Mouse (Mus musculus) large intestine, adult 2 months (tissue): ENCODE measurements around the gene Slc8a2. TPM values are rescaled to one million over a fixed set of nuclear protein-coding genes. Genes with fewer than 3 reads are reported as not detected.

Experiments used
- DNase-seq: peaks from one replicate; pipeline ENCODE4 v3.0.0-alpha.2; 2012; ENCODE audit warnings: low read depth, low spot score
- WGBS: fragments of 180-500 bp; shearing (Covaris S2); methylation state at CpG from one replicate; pipeline ENCODE4 v1.1.7; 2018; 5-methylcytosine and 5-hydroxymethylcytosine counted together
- polyA plus RNA-seq: library from polyadenylated mRNA; depleted of rRNA; stranded (reverse); fragments of >200 nt; gene quantifications from 2 replicates; pipeline ENCODE4 v1.2.3, GENCODE M21; 2012; rRNA removed

The Slc8a2 gene
- polyA plus RNA-seq, 1 experiment, result 1.1 TPM

- DNase-seq, result no peak
- 89% methylated on average over 13 of the region's 13 CpGs for WGBS
Observed at GRCm38 (mm10) chr7:16203505-16203903, 73.9 kb downstream of the Slc8a2 start.

GRCm38 (mm10) chr7:16204791-16205190 is 75.2 kb downstream of the Slc8a2 start:
- WGBS, result 74% methylated on average over 9 of the region's 9 CpGs

GRCm38 (mm10) chr7:16207076-16207475 is 77.5 kb downstream of the Slc8a2 start:
- DNase-seq, result no peak
- 84% methylated on average over 7 of the region's 7 CpGs for WGBS

More at GRCm38 (mm10) chr7:16204791-16205190, 75.2 kb downstream of the Slc8a2 start:
- DNase-seq, result no peak

- no peak for DNase-seq
- 80% methylated on average over 10 of the region's 10 CpGs for WGBS
Observed at GRCm38 (mm10) chr7:16207496-16207895, 77.9 kb downstream of the Slc8a2 start.

- no peak for DNase-seq
- WGBS, result 69% methylated on average over 21 of the region's 21 CpGs
Observed at GRCm38 (mm10) chr7:16208781-16209665, 79.4 kb downstream of the Slc8a2 start.

Other genes with a start within 250 kb of the Slc8a2 start
- not detected in 2 replicates for gene Crx, start 249.9 kb upstream of the Slc8a2 start, polyA plus RNA-seq
- not detected in 2 replicates for gene Crxos, start 247.2 kb upstream of the Slc8a2 start, polyA plus RNA-seq
- 228 and 286 TPM in 2 replicates for gene Selenow, start 207.4 kb upstream of the Slc8a2 start, polyA plus RNA-seq
- 80.5 and 94.6 TPM in 2 replicates for gene Nop53, start 183.8 kb upstream of the Slc8a2 start, polyA plus RNA-seq
- gene Ehd2, start 162.3 kb upstream of the Slc8a2 start, polyA plus RNA-seq, result 19.7 and 23.4 TPM in 2 replicates
- 8.1 and 9.5 TPM in 2 replicates for gene Bicra, start 81.9 kb upstream of the Slc8a2 start, polyA plus RNA-seq
- gene Zfp541, start 68.0 kb upstream of the Slc8a2 start, polyA plus RNA-seq, result 0.03 TPM in 1 of 2 replicates, not detected in the other
- 139 and 170 TPM in 2 replicates for gene Napa, start 31.4 kb upstream of the Slc8a2 start, polyA plus RNA-seq
- gene Kptn, start 9.9 kb upstream of the Slc8a2 start, polyA plus RNA-seq, result 21.4 and 25.2 TPM in 2 replicates
- gene Meis3, start 45.3 kb downstream of the Slc8a2 start, polyA plus RNA-seq, result 13.0 and 13.6 TPM in 2 replicates
- 16.1 and 16.5 TPM in 2 replicates for gene Dhx34, start 92.2 kb downstream of the Slc8a2 start, polyA plus RNA-seq
- gene C5ar2, start 114.3 kb downstream of the Slc8a2 start, polyA plus RNA-seq, result 0.30 and 0.85 TPM in 2 replicates
- gene C5ar1, start 129.7 kb downstream of the Slc8a2 start, polyA plus RNA-seq, result 8.8 and 10.1 TPM in 2 replicates
- 21.6 and 27.9 TPM in 2 replicates for gene Inafm1, start 143.8 kb downstream of the Slc8a2 start, polyA plus RNA-seq
- 22.7 and 37.9 TPM in 2 replicates for gene Ccdc9, start 157.0 kb downstream of the Slc8a2 start, polyA plus RNA-seq
- gene Bbc3, start 178.6 kb downstream of the Slc8a2 start, polyA plus RNA-seq, result 3.7 and 4.8 TPM in 2 replicates